Mouse (Mus musculus) gastrocnemius, postnatal 4 days (tissue): ENCODE results near the gene Klhdc1. TPM values are rescaled to one million over a fixed set of nuclear protein-coding genes. Genes with fewer than 3 reads are reported as not detected.

Source experiments
- DNase-seq, 2 experiments: peaks; one replicate each; pipeline ENCODE4 v3.0.0; 2021 to 2022; ENCODE audit warnings: low spot score in 2 of 2, mixed read lengths in 2 of 2
- total RNA-seq, 2 experiments: library from RNA; stranded (reverse); gene quantifications; 2 replicates each; pipeline ENCODE4 v1.2.3; 2021

Klhdc1 gene
- total RNA-seq, 2 experiments from 2014 or later, result 7.1 to 8.7 TPM

DNA sequence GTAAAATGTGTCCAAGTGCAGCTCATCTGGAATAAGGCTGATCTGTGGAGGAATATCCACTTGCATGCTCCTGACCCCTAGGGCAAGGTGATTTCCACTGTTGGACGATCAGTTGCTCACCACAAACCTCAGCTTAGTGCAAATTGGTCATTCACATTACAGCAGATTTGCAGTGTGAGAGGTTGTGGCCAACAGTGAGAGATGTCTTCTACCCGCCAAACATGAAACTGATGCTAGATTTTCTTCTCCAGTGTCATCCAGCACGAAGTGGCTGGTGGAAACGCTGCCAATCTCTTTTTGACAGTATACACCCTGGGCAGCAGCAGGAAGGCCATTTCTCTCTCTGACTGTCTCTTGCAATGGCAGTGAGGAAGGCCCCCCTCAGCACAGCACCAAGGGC lies 54.7 kb downstream of the Klhdc1 start:
- DNase-seq, result no peak

DNA sequence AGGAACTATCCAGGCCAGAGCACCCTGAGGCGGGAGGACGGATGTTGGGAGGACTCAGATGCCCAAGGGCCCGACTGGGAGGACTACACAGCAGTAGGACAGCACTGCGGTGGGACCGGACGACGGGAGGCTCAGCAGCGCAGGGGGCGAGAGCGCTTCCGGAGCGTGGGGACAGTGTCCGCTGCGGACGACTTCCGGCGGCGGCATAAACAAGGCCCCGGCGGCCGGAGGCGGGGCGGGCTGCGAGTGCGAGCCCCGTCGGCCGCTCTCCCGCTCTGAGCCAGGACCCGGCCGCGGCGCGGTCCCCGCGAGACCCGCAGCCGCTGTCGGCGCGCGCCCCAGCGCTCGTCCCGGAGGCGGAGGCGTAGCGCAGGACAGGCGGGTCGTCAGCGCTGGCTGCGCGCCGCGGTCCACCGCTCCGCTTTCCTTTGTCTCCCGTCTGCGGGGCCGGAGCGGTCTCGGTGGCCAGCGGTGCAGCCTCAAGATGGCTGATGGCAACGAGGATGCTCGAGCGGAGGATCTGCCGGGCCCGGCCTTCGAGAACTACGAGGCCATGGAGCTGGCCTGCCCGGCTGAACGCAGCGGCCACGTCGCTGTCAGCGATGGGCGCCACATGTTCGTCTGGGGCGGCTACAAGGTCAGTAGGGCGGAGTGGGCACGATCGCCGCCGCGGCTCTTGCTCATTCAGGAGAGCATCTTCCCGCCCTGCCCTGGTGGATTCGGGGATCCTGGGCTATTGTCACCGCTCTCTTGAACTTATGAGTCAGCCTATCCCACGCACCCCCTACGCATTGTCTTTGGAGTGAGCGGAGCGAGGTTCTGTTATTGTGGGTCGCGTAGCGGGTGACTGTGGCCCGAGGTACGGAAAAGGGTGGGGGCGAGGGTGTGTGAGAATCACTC lies 55.8 kb downstream of the Klhdc1 start, which contains the start of gene Klhdc2:
Gene Klhdc2 (plus strand): TSS at position 171 of the 900 bp plus-strand sequence.
- peak; percentile 82 to 91 for DNase-seq

DNA sequence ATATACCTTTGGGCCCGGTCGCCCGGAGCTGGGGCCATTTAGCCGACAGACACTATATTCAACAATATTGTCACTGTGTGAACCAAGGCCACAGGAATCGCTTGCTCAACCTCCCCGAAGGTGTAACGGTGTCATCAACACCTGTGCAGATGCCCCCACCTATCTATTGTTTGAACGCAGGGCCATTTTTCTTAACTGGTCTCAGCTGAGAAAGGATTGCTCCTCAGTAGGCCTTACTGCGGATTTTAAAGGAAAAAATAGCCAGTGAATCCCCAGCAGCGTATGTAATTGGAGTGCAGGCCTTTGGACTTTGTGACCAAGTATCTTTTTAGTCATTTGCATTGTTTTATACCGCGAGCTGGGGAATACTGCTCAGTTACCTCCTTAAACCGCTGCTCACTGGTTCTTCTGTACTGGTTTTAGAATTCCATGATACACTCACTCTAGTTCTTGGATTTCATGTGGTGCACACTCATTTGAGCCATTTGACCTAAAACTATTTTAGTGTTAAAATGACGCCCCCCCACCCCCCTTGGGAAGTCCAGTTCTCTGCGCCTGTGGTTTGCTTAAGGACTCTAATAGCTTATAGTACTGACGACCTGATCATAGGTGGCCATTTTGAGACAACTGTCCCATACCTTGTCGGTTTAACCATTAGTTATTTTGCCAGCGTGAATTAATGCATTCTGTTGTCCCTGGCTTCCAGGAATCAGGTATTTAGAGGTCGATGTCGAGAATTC lies 56.6 kb downstream of the Klhdc1 start:
- DNase-seq, result no peak

DNA sequence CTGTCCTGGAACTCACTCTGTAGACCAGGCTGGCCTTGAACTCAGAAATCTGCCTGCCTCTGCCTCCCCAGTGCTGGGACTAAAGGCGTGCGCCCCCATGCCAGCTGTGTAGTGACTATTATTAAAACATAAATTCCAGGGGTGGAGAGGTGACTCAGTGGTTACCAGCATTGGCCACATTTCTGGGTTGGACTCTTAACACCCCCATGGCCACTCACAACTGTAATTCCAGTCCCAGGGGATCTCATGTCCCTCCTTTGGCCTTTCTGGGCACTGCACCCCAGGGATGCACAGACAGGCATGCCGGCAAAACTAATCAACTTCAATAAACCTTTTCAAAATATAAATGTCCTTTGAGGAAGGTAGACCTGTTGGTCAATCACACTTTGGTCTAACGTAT lies 57.3 kb downstream of the Klhdc1 start:
- DNase-seq, result no peak

DNA sequence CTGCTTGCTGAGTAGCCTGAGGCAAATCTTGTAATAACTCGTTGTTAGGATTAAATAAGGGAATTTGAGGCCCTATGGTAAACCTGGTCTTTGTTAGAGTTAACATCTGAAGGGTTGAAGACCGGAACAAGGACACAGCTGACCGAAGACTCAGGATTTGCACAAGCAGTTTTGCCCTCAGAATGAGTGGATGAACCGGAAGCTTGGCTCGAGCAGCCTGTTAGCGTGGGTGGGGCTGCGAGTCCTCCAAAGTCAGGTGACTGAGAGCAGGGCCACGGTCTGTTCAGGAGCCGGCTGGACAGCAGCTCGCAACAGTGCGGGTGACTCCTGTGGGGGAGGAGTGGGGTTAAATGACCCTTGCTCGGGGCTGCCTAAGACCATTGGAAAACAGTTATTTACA lies 58.3 kb downstream of the Klhdc1 start:
- DNase-seq, result peak in 1 of 2 experiments; percentile 19

DNA sequence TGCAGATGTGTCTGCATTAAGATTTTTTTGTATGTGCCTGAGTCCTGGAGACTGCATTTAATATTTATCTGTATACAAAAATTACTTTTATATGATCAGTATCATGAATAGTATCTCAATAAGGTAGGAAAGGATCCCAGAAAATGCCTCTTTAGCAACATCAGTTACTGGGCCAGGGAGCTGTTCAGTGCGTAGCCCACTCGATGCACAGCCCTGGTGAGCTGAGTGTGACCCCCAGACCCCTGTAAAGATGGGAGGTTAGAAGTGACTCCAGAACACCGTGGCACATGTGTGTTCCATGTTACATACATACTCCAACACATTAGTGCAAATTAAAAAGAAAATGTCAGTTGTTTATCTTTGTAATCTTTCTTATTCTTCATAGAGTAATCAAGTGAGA lies 58.9 kb downstream of the Klhdc1 start:
- DNase-seq, result no peak

DNA sequence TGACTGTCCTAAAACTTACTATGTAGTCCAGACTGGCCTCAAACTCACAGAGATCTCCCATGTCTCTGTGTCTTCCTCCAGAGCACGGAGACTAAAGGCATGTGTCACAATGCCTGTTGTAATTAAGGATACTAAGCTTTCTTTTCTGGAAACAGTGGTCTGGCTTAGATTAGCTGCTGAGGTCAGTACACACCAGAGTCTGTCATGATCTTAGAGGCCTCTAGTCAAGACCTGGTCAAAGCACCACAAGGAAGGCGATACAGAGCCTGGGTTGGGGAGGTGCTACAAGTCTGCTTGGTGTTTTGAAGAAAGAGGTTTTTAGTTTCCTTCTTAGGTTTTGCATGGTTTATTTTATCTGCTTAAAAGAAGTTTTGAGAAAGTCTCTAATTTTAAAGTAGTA lies 59.4 kb downstream of the Klhdc1 start:
- no peak for DNase-seq

DNA sequence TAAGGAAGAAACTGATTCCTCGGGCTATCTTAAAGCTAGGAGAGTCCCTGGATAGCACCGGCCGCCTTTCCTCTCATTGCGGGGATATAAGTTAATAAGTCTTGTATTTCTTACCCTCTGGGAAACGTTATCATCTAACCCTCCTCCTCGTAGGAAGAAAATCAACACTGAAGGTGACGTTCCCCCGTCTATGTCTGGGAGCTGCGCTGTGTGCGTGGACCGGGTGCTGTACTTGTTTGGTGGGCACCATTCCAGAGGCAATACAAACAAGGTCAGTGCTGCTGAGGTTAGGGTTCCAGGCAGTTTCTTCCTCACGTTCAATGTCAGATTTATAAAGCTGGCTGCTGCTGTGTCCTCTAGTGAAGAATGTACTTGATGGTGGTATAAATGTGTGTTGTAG lies 61.2 kb downstream of the Klhdc1 start:
- DNase-seq, result no peak

DNA sequence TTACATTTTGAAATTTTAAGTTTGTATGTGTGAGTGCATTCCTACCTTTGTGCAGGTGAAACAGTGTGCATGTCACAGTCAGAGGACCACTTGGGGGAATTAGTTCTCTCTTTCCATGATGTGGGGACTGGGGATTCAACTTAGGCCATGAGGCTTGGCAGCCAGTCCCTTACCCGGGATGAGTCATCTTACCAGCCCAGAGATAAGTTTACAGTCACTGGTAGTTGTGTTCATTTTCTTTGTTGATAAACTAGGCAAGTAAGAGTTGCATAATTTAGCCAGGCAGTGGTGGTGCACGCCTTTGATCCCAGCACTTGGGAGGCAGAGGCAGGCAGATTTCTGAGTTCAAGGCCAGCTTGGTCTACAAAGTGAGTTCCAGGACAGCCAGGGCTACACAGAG lies 63.1 kb downstream of the Klhdc1 start:
- no peak for DNase-seq

DNA sequence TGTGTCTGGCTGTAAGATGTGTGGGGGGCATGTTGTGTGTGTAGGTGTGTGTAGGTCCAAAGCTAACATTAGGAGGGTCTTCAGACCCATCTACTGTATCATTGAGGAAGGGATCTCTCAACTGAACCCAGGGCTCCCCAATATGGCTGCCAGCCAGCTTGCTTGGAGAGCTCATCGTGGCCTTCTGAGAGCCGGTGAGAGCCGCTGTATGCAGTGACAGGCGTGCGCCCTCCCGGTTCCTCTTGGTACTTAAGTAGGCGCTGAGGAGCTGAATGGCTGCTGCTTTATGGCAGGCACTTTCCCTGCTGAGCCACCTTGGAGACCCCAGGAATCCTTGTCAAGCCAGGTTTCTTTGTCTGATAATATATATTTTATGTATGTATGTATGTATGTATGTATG lies 65.4 kb downstream of the Klhdc1 start:
- no peak for DNase-seq

DNA sequence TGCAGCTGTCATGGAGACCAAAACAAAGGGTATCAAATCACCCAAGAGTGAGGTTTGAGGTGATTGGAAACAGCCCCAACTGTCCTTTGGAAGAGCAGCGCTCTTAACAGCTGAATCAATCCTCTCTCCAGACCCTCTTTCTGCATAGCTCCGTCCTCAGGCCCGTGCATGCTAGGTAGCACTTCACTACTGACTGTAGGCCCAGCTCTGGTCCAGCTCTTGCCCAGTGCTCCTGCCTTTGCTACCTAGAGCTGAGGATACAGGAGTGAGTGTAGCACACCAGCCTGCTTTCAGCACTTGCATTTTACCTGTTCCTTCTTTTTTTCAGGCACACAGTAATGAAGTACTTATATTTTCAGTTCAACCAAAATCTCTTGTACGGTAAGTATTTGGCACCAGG lies 68.7 kb downstream of the Klhdc1 start:
- DNase-seq, result no peak

DNA sequence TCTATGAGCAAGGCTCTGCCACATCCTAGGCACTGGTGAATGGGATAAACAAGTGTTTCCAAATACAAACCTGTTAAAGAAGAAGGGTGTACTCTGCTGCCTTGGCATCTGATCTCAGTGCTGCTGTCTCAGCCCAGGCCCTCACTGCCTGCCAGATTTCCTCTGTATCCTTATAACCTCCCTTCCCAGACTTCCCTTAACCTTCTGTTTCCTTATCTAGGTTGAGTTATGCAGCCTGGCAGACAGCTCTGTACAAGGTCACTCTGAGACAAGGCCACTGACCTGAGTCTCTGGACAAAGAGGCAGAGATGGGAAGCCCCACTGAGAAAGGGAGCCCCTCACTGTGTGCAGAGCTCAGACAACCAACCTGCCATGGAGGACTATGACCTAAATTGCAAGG lies 77.5 kb downstream of the Klhdc1 start:
- DNase-seq, result no peak

DNA sequence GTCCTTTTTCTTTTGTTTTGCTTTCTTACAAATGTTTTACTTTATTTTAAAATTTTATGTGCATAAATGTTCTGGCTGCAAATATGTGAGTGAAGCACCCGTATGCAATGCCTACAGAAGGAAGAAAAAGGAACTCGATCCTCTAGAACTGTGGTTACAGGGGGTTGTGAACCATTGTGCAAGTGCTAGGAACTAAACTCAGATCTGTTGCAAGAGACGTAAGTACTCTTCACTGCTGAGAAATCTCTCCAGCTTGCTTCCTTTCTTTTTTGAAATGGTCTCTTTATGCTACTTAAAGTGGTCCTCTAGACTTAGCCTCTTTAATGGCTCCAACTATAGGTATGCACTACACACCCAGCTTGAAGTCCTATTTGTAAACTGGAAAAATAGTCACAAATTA lies 90.2 kb downstream of the Klhdc1 start:
- DNase-seq, result no peak

DNA sequence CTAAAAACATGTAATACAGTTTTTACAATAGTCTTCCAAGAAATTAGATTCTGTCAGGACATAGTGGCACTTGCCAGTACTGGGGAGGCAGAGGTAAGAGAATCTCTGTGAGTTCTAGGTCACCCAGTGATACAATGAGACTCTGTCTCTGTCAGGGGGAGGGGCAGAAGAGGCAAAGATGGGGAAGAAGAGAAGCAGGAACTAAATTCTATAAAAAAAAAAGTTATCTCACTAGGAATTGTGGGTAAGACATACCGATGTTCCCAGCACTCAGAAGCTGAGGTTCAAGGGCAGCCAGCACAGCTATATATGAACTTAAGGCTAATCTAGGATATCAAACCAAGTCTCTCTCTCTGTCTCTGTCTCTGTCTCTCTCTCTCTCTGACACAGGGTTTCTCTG lies 91.2 kb downstream of the Klhdc1 start:
- no peak for DNase-seq

DNA sequence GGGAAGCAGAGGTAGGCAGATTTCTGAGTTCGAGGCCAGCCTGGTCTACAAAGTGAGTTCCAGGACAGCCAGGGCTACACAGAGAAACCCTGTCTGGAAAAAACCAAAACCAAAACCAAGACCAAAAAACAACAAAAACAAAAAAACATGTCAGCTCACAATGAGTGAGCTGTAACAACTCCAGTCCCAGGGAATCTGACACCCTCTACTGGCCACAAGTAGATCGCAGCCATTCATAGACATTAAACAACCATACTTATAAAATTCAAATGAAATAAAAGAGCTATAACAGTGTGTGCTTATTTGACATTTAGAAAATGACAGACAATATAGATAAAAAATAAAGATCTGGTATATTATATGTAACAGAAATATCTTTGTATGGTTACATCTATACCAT lies 92.6 kb downstream of the Klhdc1 start:
- DNase-seq, result no peak

Other genes starting within 250 kb of the Klhdc1 start
- 1,000 to 10,000 TPM; 1,550 to 1,635 TPM for gene Rps29, start 82.0 kb upstream of the Klhdc1 start, total RNA-seq
- 1 to 10 TPM; 1.5 to 3.8 TPM for gene Lrr1, start 72.4 kb upstream of the Klhdc1 start, total RNA-seq
- 100 to 1,000 TPM; 310 to 322 TPM for gene Rpl36al, start 57.1 kb upstream of the Klhdc1 start, total RNA-seq
- 10 to 100 TPM; 34.3 to 35.4 TPM for gene Mgat2, start 57.0 kb upstream of the Klhdc1 start, total RNA-seq
- gene Gm49383, start 44.1 kb upstream of the Klhdc1 start, total RNA-seq, result 1 to 10 TPM; 5.2 to 6.2 TPM
- 1 to 10 TPM; 1.4 to 1.7 TPM for gene Dnaaf2, start 42.7 kb upstream of the Klhdc1 start, total RNA-seq
- gene Gm49384, start 36.9 kb upstream of the Klhdc1 start, total RNA-seq, result 1 to 10 TPM; 5.3 to 6.2 TPM
- 1 to 10 TPM; 6.1 to 6.9 TPM for gene Pole2, start 13.0 kb upstream of the Klhdc1 start, total RNA-seq
- 10 to 100 TPM; 72.3 to 74.8 TPM for gene Klhdc2, start 55.5 kb downstream of the Klhdc1 start, total RNA-seq
- 10 to 100 TPM; 30.0 to 33.5 TPM for gene Nemf, start 116.0 kb downstream of the Klhdc1 start, total RNA-seq
- 10 to 100 TPM; 72.6 to 77.6 TPM for gene Arf6, start 131.0 kb downstream of the Klhdc1 start, total RNA-seq
- gene Gm9887, start 131.3 kb downstream of the Klhdc1 start, total RNA-seq, result under 1 TPM in 1 of 2 experiments, not detected in 1; 0.81 TPM